Mouse (Mus musculus) hindbrain, embryonic 13.5 days (tissue): ENCODE data around the gene Pou3f1. TPM values are rescaled to one million over a fixed set of nuclear protein-coding genes. Genes with fewer than 3 reads are reported as not detected.

ENCODE experiments used
- ATAC-seq: fragments of 200-750 bp; cut with Nextera tagmentation; 2 replicates; pipeline ENCODE4 v1.8.0; 2017; ENCODE audit warnings: moderate TSS enrichment; ENCODE audit not compliant: low FRiP score
- H3K27ac ChIP-seq: fragments of 300-500 bp; sonication (generic); 2 replicates; pipeline ENCODE4 v1.5.1; 2015; ENCODE audit warnings: inconsistent platforms, mild to moderate bottlenecking, moderate library complexity
- H3K27me3 ChIP-seq: fragments of 300-500 bp; sonication (generic); 2 replicates; pipeline ENCODE4 v1.6.1; 2015; ENCODE audit warnings: mild to moderate bottlenecking, inconsistent platforms
- H3K36me3 ChIP-seq: fragments of 300-500 bp; sonication (generic); 2 replicates; pipeline ENCODE4 v1.6.1; 2015; ENCODE audit warnings: mild to moderate bottlenecking, inconsistent platforms
- H3K4me1 ChIP-seq: fragments of 300-500 bp; sonication (generic); replicated peaks from 2 replicates; pipeline ENCODE4 v1.6.1; 2015; ENCODE audit warnings: inconsistent platforms
- H3K4me2 ChIP-seq: fragments of 300-500 bp; sonication (generic); 2 replicates; pipeline ENCODE4 v1.6.1; 2015; ENCODE audit warnings: inconsistent platforms, mild to moderate bottlenecking, moderate library complexity
- H3K4me3 ChIP-seq: fragments of 300-500 bp; sonication (generic); 2 replicates; pipeline ENCODE4 v1.5.1; 2015; ENCODE audit warnings: mild to moderate bottlenecking, inconsistent platforms
- H3K9ac ChIP-seq: fragments of 300-500 bp; sonication (generic); 2 replicates; pipeline ENCODE4 v1.6.1; 2015; ENCODE audit warnings: mild to moderate bottlenecking, inconsistent platforms
- H3K9me3 ChIP-seq: fragments of 300-500 bp; sonication (generic); 2 replicates; pipeline ENCODE4 v1.6.1; 2016; ENCODE audit warnings: inconsistent platforms
- WGBS: fragments of 180-500 bp; shearing (Covaris S2); methylation state at CpG from one replicate; pipeline ENCODE4 v1.1.7; 2015; 5-methylcytosine and 5-hydroxymethylcytosine counted together
- polyA plus RNA-seq: library from polyadenylated mRNA; unstranded; fragments of >200 nt; fragmentation: Nextera tagmentation; extraction: Ambion mirVana; gene quantifications from 2 replicates; pipeline ENCODE4 v1.2.1, GENCODE M21; 2015

The Pou3f1 gene
- polyA plus RNA-seq, 1 experiment from 2014 or later = 11.4 TPM

GRCm38 (mm10) chr4:124626836-124627235 lies 29.8 kb upstream of the Pou3f1 start:
- H3K4me1 ChIP-seq = peaks cover 22% of the 10 kb centered on the region
- H3K36me3 ChIP-seq = no peaks in the 10 kb centered on the region
- H3K4me2 ChIP-seq = no peak overlapping the region
- H3K9ac ChIP-seq = no peak overlapping the region
- H3K4me3 ChIP-seq = no peak overlapping the region
- no peaks in the 10 kb centered on the region for H3K9me3 ChIP-seq
- ATAC-seq = 0 out of 2 replicates have a peak, but pooled peaks have one; percentile 57
- WGBS = 38% methylated on average over 1 of the region's 1 CpGs
- H3K27ac ChIP-seq = no peak overlapping the region
- peaks cover 11% of the 10 kb centered on the region; the same call in 1 of the 2 replicates for H3K27me3 ChIP-seq

- Histone ChIP-seq H3K27ac (no peak overlapping the region), H3K9ac (no peak overlapping the region), H3K4me1 (peaks cover 20% of the 10 kb centered on the region), H3K27me3 (peaks cover 25% of the 10 kb centered on the region), H3K4me2 (no peak overlapping the region), H3K9me3 (no peaks in the 10 kb centered on the region), H3K36me3 (no peaks in the 10 kb centered on the region), H3K4me3 (no peak overlapping the region)
- WGBS = 45% methylated on average over 4 of the region's 4 CpGs
- no peak for ATAC-seq
These were observed 25.2 kb upstream of the Pou3f1 start for GRCm38 (mm10) chr4:124631456-124631855.

DNA sequence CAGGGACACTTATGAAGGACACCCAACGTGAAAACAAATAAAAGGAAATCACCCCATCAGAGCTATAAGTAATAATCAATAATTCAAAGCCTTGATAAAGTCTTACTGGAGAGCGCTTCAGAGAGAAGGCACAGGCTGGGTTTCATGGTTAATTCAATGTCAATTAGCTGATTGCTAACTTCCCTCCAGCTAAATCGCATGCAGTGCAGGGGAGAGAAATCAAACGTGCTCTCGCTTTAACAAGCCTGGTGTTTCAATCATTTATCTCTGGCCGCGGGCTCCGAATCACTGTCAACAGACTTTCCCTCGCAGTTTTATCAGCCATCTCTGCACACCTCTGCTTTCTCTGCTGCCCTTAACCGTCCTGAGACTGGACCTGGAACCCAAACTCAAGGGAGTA lies 23.8 kb upstream of the Pou3f1 start:
- Histone ChIP-seq H3K9me3 (no peaks in the 10 kb centered on the region), H3K27ac (no peak overlapping the region), H3K4me1 (peaks cover 15% of the 10 kb centered on the region; the same call in 1 of the 2 replicates), H3K4me2 (no peak overlapping the region), H3K27me3 (peaks cover 30% of the 10 kb centered on the region), H3K9ac (no peak overlapping the region), H3K36me3 (no peaks in the 10 kb centered on the region), H3K4me3 (no peak overlapping the region)
- WGBS = 48% methylated on average over 10 of the region's 10 CpGs
- no peak for ATAC-seq

- H3K27me3 ChIP-seq = peaks cover 33% of the 10 kb centered on the region
- 9% methylated on average over 9 of the region's 9 CpGs for WGBS
- H3K4me2 ChIP-seq = no peak overlapping the region
- H3K27ac ChIP-seq = no peak overlapping the region
- H3K9ac ChIP-seq = no peak overlapping the region
- H3K36me3 ChIP-seq = no peaks in the 10 kb centered on the region
- H3K4me3 ChIP-seq = no peak overlapping the region
- no peaks in the 10 kb centered on the region for H3K9me3 ChIP-seq
- H3K4me1 ChIP-seq = peaks cover 15% of the 10 kb centered on the region; the same call in 1 of the 2 replicates
- no peak for ATAC-seq
These were observed 23.3 kb upstream of the Pou3f1 start for GRCm38 (mm10) chr4:124633281-124633680.

- Histone ChIP-seq H3K9me3 (no peaks in the 10 kb centered on the region), H3K4me1 (peaks cover 11% of the 10 kb centered on the region), H3K4me2 (0 out of 2 replicates have a peak overlapping the region, but pooled peaks have one; percentile 29), H3K27me3 (peaks cover 43% of the 10 kb centered on the region), H3K9ac (no peak overlapping the region), H3K36me3 (no peaks in the 10 kb centered on the region), H3K27ac (no peak overlapping the region), H3K4me3 (no peak overlapping the region)
- ATAC-seq = no peak
- 19% methylated on average over 12 of the region's 12 CpGs for WGBS
These were observed 16.9 kb upstream of the Pou3f1 start for GRCm38 (mm10) chr4:124639715-124640114.

DNA sequence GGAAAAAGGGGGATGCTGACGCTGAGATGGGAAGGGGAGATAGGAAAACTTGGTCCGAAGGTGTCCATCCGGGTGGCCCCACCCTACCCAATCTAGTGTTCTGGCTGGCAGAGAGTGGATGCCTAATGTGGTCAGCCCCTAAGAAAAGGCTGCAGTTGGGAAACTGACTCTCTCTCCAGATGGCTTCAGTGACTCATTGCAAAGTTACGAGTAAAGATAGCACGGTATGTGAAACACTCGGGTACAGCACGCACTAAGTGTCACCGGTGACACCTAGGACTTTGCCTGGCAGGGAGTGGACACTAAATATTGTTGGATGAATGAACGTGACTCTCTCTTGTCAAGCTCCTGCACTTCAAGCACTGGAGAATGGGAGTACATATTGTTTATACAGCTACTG lies 12.7 kb upstream of the Pou3f1 start:
- H3K36me3 ChIP-seq = no peaks in the 10 kb centered on the region
- no peaks in the 10 kb centered on the region for H3K9me3 ChIP-seq
- H3K4me2 ChIP-seq = no peak overlapping the region
- no peak overlapping the region for H3K4me3 ChIP-seq
- no peak for ATAC-seq
- H3K9ac ChIP-seq = no peak overlapping the region
- no peak overlapping the region for H3K27ac ChIP-seq
- peaks cover 42% of the 10 kb centered on the region for H3K27me3 ChIP-seq
- H3K4me1 ChIP-seq = peaks cover 35% of the 10 kb centered on the region
- WGBS = 93% methylated on average over 9 of the region's 9 CpGs

GRCm38 (mm10) chr4:124644974-124645433 lies 11.6 kb upstream of the Pou3f1 start:
- Histone ChIP-seq H3K4me3 (no peak overlapping the region), H3K27me3 (peaks cover 53% of the 10 kb centered on the region), H3K4me2 (no peak overlapping the region), H3K9ac (no peak overlapping the region), H3K9me3 (no peaks in the 10 kb centered on the region), H3K4me1 (peaks cover 27% of the 10 kb centered on the region), H3K27ac (no peak overlapping the region), H3K36me3 (no peaks in the 10 kb centered on the region)
- WGBS = 38% methylated on average over 3 of the region's 3 CpGs
- ATAC-seq = 0 out of 2 replicates have a peak, but pooled peaks have one; percentile 36

DNA sequence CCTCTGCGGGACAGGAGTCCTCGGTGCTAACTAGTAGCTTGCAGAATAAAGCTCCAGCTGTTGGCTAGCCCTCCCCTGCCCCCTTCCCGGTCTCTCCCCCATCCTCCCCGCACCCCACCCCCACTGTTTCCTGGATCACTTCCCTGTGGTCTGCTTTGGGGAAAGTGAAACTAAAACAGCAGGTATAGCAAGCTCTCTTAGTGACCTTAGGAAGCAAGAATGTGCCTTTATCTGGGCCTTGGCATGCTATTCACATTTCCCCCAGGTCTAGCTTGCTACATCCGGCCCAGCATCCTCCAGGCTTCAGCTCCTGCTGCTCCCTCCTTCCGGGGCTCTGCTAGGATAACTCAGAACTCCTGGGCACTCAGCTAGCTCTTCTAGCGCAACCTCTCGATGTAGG lies 10.0 kb upstream of the Pou3f1 start:
- Histone ChIP-seq H3K27me3 (peaks cover 48% of the 10 kb centered on the region), H3K9ac (no peak overlapping the region), H3K4me2 (no peak overlapping the region), H3K36me3 (no peaks in the 10 kb centered on the region), H3K27ac (no peak overlapping the region), H3K4me3 (no peak overlapping the region), H3K4me1 (peaks cover 24% of the 10 kb centered on the region), H3K9me3 (no peaks in the 10 kb centered on the region)
- no peak for ATAC-seq
- WGBS = 25% methylated on average over 8 of the region's 8 CpGs

DNA sequence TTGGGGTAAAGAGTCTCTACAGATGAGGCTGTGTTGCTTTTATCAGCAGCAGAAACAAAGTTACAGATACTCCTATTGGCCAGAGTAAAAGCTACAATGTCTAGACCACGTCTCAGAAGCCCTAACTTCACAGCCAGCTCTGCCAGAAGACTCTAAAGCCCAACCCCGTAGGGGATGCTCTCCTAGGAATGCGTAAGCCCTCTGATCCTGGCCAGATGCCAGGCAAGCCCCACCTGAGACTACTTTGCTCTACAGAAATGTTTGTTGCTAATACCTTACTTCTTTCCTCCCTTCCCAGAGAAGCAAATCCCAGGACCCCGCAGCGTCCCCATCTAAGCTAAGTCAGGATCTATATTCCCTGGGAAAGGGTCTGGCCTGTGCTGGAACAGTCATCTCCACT lies 8.7 kb upstream of the Pou3f1 start:
- H3K4me3 ChIP-seq = no peak overlapping the region
- WGBS = 40% methylated on average over 5 of the region's 5 CpGs
- H3K36me3 ChIP-seq = no peaks in the 10 kb centered on the region
- ATAC-seq = no peak
- no peaks in the 10 kb centered on the region for H3K9me3 ChIP-seq
- H3K9ac ChIP-seq = no peak overlapping the region
- peaks cover 34% of the 10 kb centered on the region for H3K4me1 ChIP-seq
- H3K27me3 ChIP-seq = peaks cover 54% of the 10 kb centered on the region
- H3K27ac ChIP-seq = no peak overlapping the region
- no peak overlapping the region for H3K4me2 ChIP-seq

- Histone ChIP-seq H3K9me3 (no peaks in the 10 kb centered on the region), H3K27ac (no peak overlapping the region), H3K4me3 (no peak overlapping the region), H3K4me2 (no peak overlapping the region), H3K27me3 (peaks cover 72% of the 10 kb centered on the region), H3K36me3 (no peaks in the 10 kb centered on the region), H3K9ac (no peak overlapping the region), H3K4me1 (peaks cover 41% of the 10 kb centered on the region)
- WGBS = under 1% methylated on average over 9 of the region's 9 CpGs
- no peak for ATAC-seq
These were observed 3.7 kb upstream of the Pou3f1 start for GRCm38 (mm10) chr4:124652886-124653285.

GRCm38 (mm10) chr4:124656854-124657650 lies 445 bp downstream of the Pou3f1 start:
- ATAC-seq = peak; percentile 91
- Histone ChIP-seq H3K4me2 (peak overlapping the region; percentile 85), H3K9me3 (no peaks in the 10 kb centered on the region), H3K36me3 (no peaks in the 10 kb centered on the region), H3K4me1 (peaks cover 66% of the 10 kb centered on the region), H3K27me3 (peaks cover 90% of the 10 kb centered on the region), H3K4me3 (peak overlapping the region; percentile 57), H3K27ac (peak overlapping the region; percentile 60; the same call in 1 of the 2 replicates), H3K9ac (peak overlapping the region; percentile 74)
- WGBS = under 1% methylated on average over 85 of the region's 92 CpGs

- 0% methylated on average over 29 of the region's 61 CpGs for WGBS
- Histone ChIP-seq H3K36me3 (no peaks in the 10 kb centered on the region), H3K27me3 (peaks cover 91% of the 10 kb centered on the region), H3K4me1 (peaks cover 61% of the 10 kb centered on the region), H3K4me2 (peak overlapping the region; percentile 85), H3K27ac (peak overlapping the region; percentile 44; the same call in 1 of the 2 replicates), H3K9me3 (no peaks in the 10 kb centered on the region), H3K9ac (peak overlapping the region; percentile 74), H3K4me3 (peak overlapping the region; percentile 57)
- peak; percentile 6 for ATAC-seq
These were observed 1.2 kb downstream of the Pou3f1 start for GRCm38 (mm10) chr4:124657781-124658180.
